Mouse (Mus musculus) embryonic facial prominence, embryonic 15.5 days (tissue): ENCODE measurements at regions not wholly inside any gene's neighbourhood (a gene's known extent, or its start where the extent isn't known, plus 50 kb on each side); places are given as distances from the start of the nearest gene placed in this dataset.

Experiments
- ATAC-seq: fragments of 200-750 bp; cut with Nextera tagmentation; 2 replicates; pipeline ENCODE4 v1.8.0; 2017; ENCODE audit warnings: low read depth, moderate TSS enrichment; ENCODE audit not compliant: insufficient number of reproducible peaks, low FRiP score, low TSS enrichment
- H3K27ac ChIP-seq: fragments of 300-500 bp; sonication (generic); replicated peaks from 2 replicates; pipeline ENCODE4 v1.5.1; 2015; ENCODE audit warnings: mild to moderate bottlenecking, inconsistent platforms
- H3K27me3 ChIP-seq: fragments of 300-500 bp; sonication (generic); 2 replicates; pipeline ENCODE4 v1.6.1; 2015; ENCODE audit warnings: inconsistent platforms
- H3K36me3 ChIP-seq: fragments of 300-500 bp; sonication (generic); 2 replicates; pipeline ENCODE4 v1.6.1; 2015; ENCODE audit warnings: mild to moderate bottlenecking, inconsistent platforms
- H3K4me1 ChIP-seq: fragments of 300-500 bp; sonication (generic); 2 replicates; pipeline ENCODE4 v1.6.1; 2015; ENCODE audit warnings: inconsistent platforms
- H3K4me2 ChIP-seq: fragments of 300-500 bp; sonication (generic); replicated peaks from 2 replicates; pipeline ENCODE4 v1.6.1; 2015; ENCODE audit warnings: mild to moderate bottlenecking, inconsistent platforms
- H3K4me3 ChIP-seq: fragments of 300-500 bp; sonication (generic); replicated peaks from 2 replicates; pipeline ENCODE4 v1.5.1; 2015; ENCODE audit warnings: mild to moderate bottlenecking, inconsistent platforms
- H3K9ac ChIP-seq: fragments of 300-500 bp; sonication (generic); 2 replicates; pipeline ENCODE4 v1.6.1; 2015; ENCODE audit warnings: inconsistent platforms
- H3K9me3 ChIP-seq: fragments of 300-500 bp; sonication (generic); replicated peaks from 2 replicates; pipeline ENCODE4 v1.6.1; 2016; ENCODE audit warnings: inconsistent platforms
- WGBS: fragments of 180-500 bp; shearing (Covaris S2); methylation state at CpG from one replicate; pipeline ENCODE4 v1.1.7; 2015; 5-methylcytosine and 5-hydroxymethylcytosine counted together

GRCm38 (mm10) chr17:68089830-68090229 is 85.9 kb upstream of the Arhgap28 start:
- no peaks in the 10 kb centered on the region for H3K36me3 ChIP-seq
- H3K27me3 ChIP-seq = no peaks in the 10 kb centered on the region
- H3K4me1 ChIP-seq = peaks cover 20% of the 10 kb centered on the region; the same call in 1 of the 2 replicates
- ATAC-seq = no peak
- WGBS = 39% methylated on average over 1 of the region's 1 CpGs
- no peak overlapping the region for H3K4me2 ChIP-seq
- H3K9me3 ChIP-seq = no peaks in the 10 kb centered on the region
- peak overlapping the region; percentile 69 for H3K27ac ChIP-seq
- H3K4me3 ChIP-seq = no peak overlapping the region
- no peak overlapping the region for H3K9ac ChIP-seq

GRCm38 (mm10) chr17:68096982-68097381 is 93.1 kb upstream of the Arhgap28 start:
- no peak overlapping the region for H3K4me3 ChIP-seq
- H3K27me3 ChIP-seq = no peaks in the 10 kb centered on the region
- no peaks in the 10 kb centered on the region for H3K4me1 ChIP-seq
- no peaks in the 10 kb centered on the region for H3K36me3 ChIP-seq
- no peak overlapping the region for H3K27ac ChIP-seq
- WGBS = 47% methylated on average over 2 of the region's 2 CpGs
- no peaks in the 10 kb centered on the region for H3K9me3 ChIP-seq
- no peak overlapping the region for H3K9ac ChIP-seq
- ATAC-seq = no peak
- no peak overlapping the region for H3K4me2 ChIP-seq

GRCm38 (mm10) chr17:68097436-68097835 is 93.5 kb upstream of the Arhgap28 start:
- no peak overlapping the region for H3K27ac ChIP-seq
- H3K36me3 ChIP-seq = no peaks in the 10 kb centered on the region
- H3K27me3 ChIP-seq = no peaks in the 10 kb centered on the region
- no peaks in the 10 kb centered on the region for H3K4me1 ChIP-seq
- no peaks in the 10 kb centered on the region for H3K9me3 ChIP-seq
- H3K4me2 ChIP-seq = no peak overlapping the region
- 76% methylated on average over 6 of the region's 6 CpGs for WGBS
- no peak for ATAC-seq
- no peak overlapping the region for H3K4me3 ChIP-seq
- no peak overlapping the region for H3K9ac ChIP-seq

GRCm38 (mm10) chr17:68100093-68100492 is 96.2 kb upstream of the Arhgap28 start:
- H3K4me2 ChIP-seq = no peak overlapping the region
- H3K9me3 ChIP-seq = no peaks in the 10 kb centered on the region
- H3K4me3 ChIP-seq = no peak overlapping the region
- ATAC-seq = no peak
- WGBS = 72% methylated on average over 2 of the region's 2 CpGs
- no peaks in the 10 kb centered on the region for H3K27me3 ChIP-seq
- no peak overlapping the region for H3K27ac ChIP-seq
- H3K4me1 ChIP-seq = no peaks in the 10 kb centered on the region
- no peak overlapping the region for H3K9ac ChIP-seq
- H3K36me3 ChIP-seq = no peaks in the 10 kb centered on the region

GRCm38 (mm10) chr17:68103346-68103745 is 99.4 kb upstream of the Arhgap28 start:
- Histone ChIP-seq H3K4me2 (no peak overlapping the region), H3K27me3 (no peaks in the 10 kb centered on the region), H3K4me1 (no peaks in the 10 kb centered on the region), H3K4me3 (no peak overlapping the region), H3K27ac (no peak overlapping the region), H3K9ac (no peak overlapping the region), H3K9me3 (no peaks in the 10 kb centered on the region), H3K36me3 (no peaks in the 10 kb centered on the region)
- no peak for ATAC-seq
- WGBS = 75% methylated on average over 6 of the region's 6 CpGs

- no peak for ATAC-seq
- Histone ChIP-seq H3K4me1 (no peaks in the 10 kb centered on the region), H3K36me3 (no peaks in the 10 kb centered on the region), H3K4me2 (no peak overlapping the region), H3K27ac (no peak overlapping the region), H3K9ac (no peak overlapping the region), H3K4me3 (no peak overlapping the region), H3K27me3 (no peaks in the 10 kb centered on the region), H3K9me3 (no peaks in the 10 kb centered on the region)
- WGBS = 47% methylated on average over 8 of the region's 8 CpGs
Measured at GRCm38 (mm10) chr17:68106366-68106765, 102.4 kb upstream of the Arhgap28 start.

GRCm38 (mm10) chr17:68107875-68108274 is 104.0 kb upstream of the Arhgap28 start:
- no peak overlapping the region for H3K9ac ChIP-seq
- no peak overlapping the region for H3K4me3 ChIP-seq
- peak; percentile 51; the same call in 1 of the 2 replicates for ATAC-seq
- H3K4me1 ChIP-seq = no peaks in the 10 kb centered on the region
- 72% methylated on average over 5 of the region's 5 CpGs for WGBS
- H3K36me3 ChIP-seq = no peaks in the 10 kb centered on the region
- H3K4me2 ChIP-seq = no peak overlapping the region
- H3K9me3 ChIP-seq = no peaks in the 10 kb centered on the region
- no peaks in the 10 kb centered on the region for H3K27me3 ChIP-seq
- no peak overlapping the region for H3K27ac ChIP-seq

- Histone ChIP-seq H3K36me3 (no peaks in the 10 kb centered on the region), H3K27ac (no peak overlapping the region), H3K4me3 (no peak overlapping the region), H3K4me1 (no peaks in the 10 kb centered on the region), H3K9ac (no peak overlapping the region), H3K4me2 (no peak overlapping the region), H3K9me3 (no peaks in the 10 kb centered on the region), H3K27me3 (no peaks in the 10 kb centered on the region)
- 76% methylated on average over 4 of the region's 4 CpGs for WGBS
- ATAC-seq = no peak
Measured at GRCm38 (mm10) chr17:68111834-68112473, 108.0 kb upstream of the Arhgap28 start.

- Histone ChIP-seq H3K9ac (no peak overlapping the region), H3K36me3 (no peaks in the 10 kb centered on the region), H3K27me3 (no peaks in the 10 kb centered on the region), H3K4me1 (no peaks in the 10 kb centered on the region), H3K9me3 (no peaks in the 10 kb centered on the region), H3K4me2 (no peak overlapping the region), H3K27ac (no peak overlapping the region), H3K4me3 (no peak overlapping the region)
- WGBS = 71% methylated on average over 5 of the region's 5 CpGs
- no peak for ATAC-seq
Measured at GRCm38 (mm10) chr17:68112763-68113330, 108.9 kb upstream of the Arhgap28 start.

- H3K27me3 ChIP-seq = no peaks in the 10 kb centered on the region
- H3K9me3 ChIP-seq = no peaks in the 10 kb centered on the region
- no peaks in the 10 kb centered on the region for H3K4me1 ChIP-seq
- H3K9ac ChIP-seq = no peak overlapping the region
- H3K36me3 ChIP-seq = no peaks in the 10 kb centered on the region
- H3K4me3 ChIP-seq = no peak overlapping the region
- ATAC-seq = no peak
- H3K27ac ChIP-seq = no peak overlapping the region
- no peak overlapping the region for H3K4me2 ChIP-seq
- WGBS = 80% methylated on average over 4 of the region's 4 CpGs
Measured at GRCm38 (mm10) chr17:68115599-68115998, 111.7 kb upstream of the Arhgap28 start.

GRCm38 (mm10) chr17:68119055-68119698 is 115.3 kb upstream of the Arhgap28 start:
- Histone ChIP-seq H3K36me3 (no peaks in the 10 kb centered on the region), H3K27me3 (no peaks in the 10 kb centered on the region), H3K9ac (no peak overlapping the region), H3K9me3 (no peaks in the 10 kb centered on the region), H3K4me2 (no peak overlapping the region), H3K27ac (no peak overlapping the region), H3K4me1 (no peaks in the 10 kb centered on the region), H3K4me3 (no peak overlapping the region)
- 40% methylated on average over 3 of the region's 3 CpGs for WGBS
- ATAC-seq = no peak
